Mouse (Mus musculus) lung, embryonic 15.5 days (tissue): ENCODE measurements around the gene Basp1. TPM values are rescaled to one million over a fixed set of nuclear protein-coding genes. Genes with fewer than 3 reads are reported as not detected.

Experiments used
- ATAC-seq: fragments of 200-750 bp; cut with Nextera tagmentation; 2 replicates; pipeline ENCODE4 v1.8.0; 2017; ENCODE audit warnings: moderate number of reproducible peaks, borderline replicate concordance; ENCODE audit not compliant: low FRiP score, low TSS enrichment; ENCODE audit errors: extremely low read depth
- H3K27ac ChIP-seq: fragments of 300-500 bp; sonication (generic); 2 replicates; pipeline ENCODE4 v1.5.1; 2015; ENCODE audit warnings: moderate library complexity, mild to moderate bottlenecking, inconsistent platforms
- H3K27me3 ChIP-seq: fragments of 300-500 bp; sonication (generic); 2 replicates; pipeline ENCODE4 v1.6.1; 2015; ENCODE audit warnings: inconsistent platforms
- H3K36me3 ChIP-seq: fragments of 300-500 bp; sonication (generic); 2 replicates; pipeline ENCODE4 v1.6.1; 2015; ENCODE audit warnings: inconsistent platforms
- H3K4me1 ChIP-seq: fragments of 300-500 bp; sonication (generic); 2 replicates; pipeline ENCODE4 v1.6.1; 2015; ENCODE audit warnings: inconsistent platforms
- H3K4me2 ChIP-seq: fragments of 300-500 bp; sonication (generic); 2 replicates; pipeline ENCODE4 v1.6.1; 2015; ENCODE audit warnings: inconsistent platforms, mild to moderate bottlenecking, moderate library complexity
- H3K4me3 ChIP-seq: fragments of 300-500 bp; sonication (generic); 2 replicates; pipeline ENCODE4 v1.5.1; 2015; ENCODE audit warnings: mild to moderate bottlenecking, inconsistent platforms
- H3K9ac ChIP-seq: fragments of 300-500 bp; sonication (generic); 2 replicates; pipeline ENCODE4 v1.6.1; 2015; ENCODE audit warnings: inconsistent platforms
- H3K9me3 ChIP-seq: fragments of 300-500 bp; sonication (generic); 2 replicates; pipeline ENCODE4 v1.6.1; 2016; ENCODE audit warnings: inconsistent platforms
- WGBS: fragments of 180-500 bp; shearing (Covaris S2); methylation state at CpG from one replicate; pipeline ENCODE4 v1.1.7; 2015; 5-methylcytosine and 5-hydroxymethylcytosine counted together
- polyA plus RNA-seq: library from polyadenylated mRNA; unstranded; fragments of >200 nt; fragmentation: Nextera tagmentation; extraction: Ambion mirVana; gene quantifications from 2 replicates; pipeline ENCODE4 v1.2.1, GENCODE M21; 2015

Gene Basp1
- polyA plus RNA-seq, 1 experiment from 2014 or later = 28.4 TPM

DNA sequence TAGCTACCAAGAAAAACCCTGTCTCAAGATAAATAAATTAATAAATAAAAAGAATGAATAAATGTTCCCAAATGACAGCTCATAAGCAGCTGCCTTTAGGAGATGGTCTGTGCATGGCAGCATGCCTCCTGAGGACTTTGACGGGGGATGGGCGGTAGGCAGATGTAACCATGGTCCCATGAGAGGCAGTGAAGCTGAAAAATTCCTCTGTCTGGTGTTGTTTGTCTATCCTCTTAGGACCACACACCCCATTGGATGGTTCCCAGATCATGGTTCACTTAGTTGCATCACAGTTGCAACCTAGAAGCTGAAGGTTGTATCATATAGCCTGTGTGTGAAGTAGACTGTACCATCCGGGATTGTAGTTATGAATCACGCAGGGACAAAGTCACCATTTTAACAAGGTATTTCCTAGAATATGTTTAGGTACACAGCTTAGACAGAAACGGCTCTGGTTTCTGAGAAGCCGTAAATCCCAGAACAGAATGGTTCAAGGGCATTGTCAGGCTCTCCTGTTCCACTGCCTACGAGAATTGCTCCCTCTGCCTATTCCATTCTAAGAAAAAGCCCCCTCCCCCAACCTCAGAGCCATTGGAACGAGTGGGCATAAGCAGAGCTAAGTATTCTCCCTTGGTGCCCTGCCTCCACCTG is 29.7 kb upstream of the Basp1 start:
- Histone ChIP-seq H3K27me3 (no peaks in the 10 kb centered on the region), H3K9ac (no peak overlapping the region), H3K36me3 (no peaks in the 10 kb centered on the region), H3K4me2 (no peak overlapping the region), H3K4me1 (peaks cover 17% of the 10 kb centered on the region), H3K27ac (no peak overlapping the region), H3K9me3 (no peaks in the 10 kb centered on the region), H3K4me3 (no peak overlapping the region)
- 81% methylated on average over 8 of the region's 8 CpGs for WGBS
- ATAC-seq = no peak

DNA sequence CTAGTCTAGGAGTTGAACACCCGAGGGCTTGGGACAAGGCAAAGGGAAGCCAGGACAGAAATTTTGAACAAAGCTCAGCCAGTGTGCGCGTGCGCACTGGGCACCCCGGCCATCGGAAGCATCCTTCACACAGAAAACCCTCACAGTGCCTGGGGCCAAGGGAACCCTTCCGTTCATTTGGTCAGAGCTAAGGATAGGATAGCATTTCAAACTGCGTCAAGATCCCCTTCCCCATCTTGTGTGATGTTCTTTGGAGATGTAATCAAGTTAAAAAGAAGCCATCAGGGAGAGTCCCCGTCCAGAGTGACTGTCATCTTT is 28.3 kb upstream of the Basp1 start:
- H3K27me3 ChIP-seq = no peaks in the 10 kb centered on the region
- WGBS = 85% methylated on average over 9 of the region's 9 CpGs
- H3K9me3 ChIP-seq = no peaks in the 10 kb centered on the region
- no peaks in the 10 kb centered on the region for H3K36me3 ChIP-seq
- ATAC-seq = no peak
- no peak overlapping the region for H3K4me2 ChIP-seq
- no peak overlapping the region for H3K4me3 ChIP-seq
- no peak overlapping the region for H3K9ac ChIP-seq
- no peak overlapping the region for H3K27ac ChIP-seq
- H3K4me1 ChIP-seq = peaks cover 17% of the 10 kb centered on the region

DNA sequence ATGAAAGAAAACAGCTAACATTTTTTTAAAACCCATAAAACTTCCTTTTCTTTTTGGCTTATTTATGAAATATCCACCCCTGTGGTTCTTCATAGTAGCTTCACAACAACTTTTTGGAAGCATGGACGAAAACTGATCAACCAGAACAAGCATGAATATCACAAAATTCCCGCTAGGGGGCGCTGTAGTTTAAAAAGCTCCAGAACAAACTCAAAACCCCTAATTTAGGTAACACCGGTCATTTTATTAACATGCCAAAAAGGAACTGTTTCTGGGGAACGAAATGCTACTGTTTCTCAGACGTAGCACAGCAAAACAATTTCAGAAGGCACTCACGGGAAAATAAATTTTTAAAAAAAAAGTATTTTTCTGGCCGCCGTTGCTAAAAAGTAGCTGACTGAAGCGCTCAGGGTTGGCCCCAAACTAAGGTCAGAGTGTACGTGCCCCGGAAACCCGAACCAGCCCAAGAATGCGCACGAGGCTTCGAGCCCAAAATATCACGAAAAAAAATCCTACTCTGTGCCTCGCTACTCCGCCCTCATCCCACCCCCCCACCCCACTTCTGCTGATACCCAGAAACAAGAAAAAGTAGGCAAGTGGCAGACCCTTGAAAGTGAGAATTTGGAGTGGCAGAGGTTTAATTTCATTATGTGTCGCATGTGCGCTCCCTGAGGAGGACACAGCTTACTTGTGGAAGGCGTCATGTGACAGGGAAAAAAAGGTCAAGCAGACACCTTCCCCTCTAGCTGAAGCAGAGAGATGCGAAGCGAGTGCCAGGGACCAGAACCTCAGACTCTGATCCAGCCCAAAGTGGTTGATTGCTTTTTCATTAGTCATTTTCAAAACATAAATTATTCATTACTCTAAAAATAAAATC is 27.7 kb upstream of the Basp1 start:
- Histone ChIP-seq H3K36me3 (no peaks in the 10 kb centered on the region), H3K9me3 (no peaks in the 10 kb centered on the region), H3K4me2 (peak overlapping the region; percentile 62), H3K27me3 (no peaks in the 10 kb centered on the region), H3K9ac (no peak overlapping the region), H3K4me3 (peak overlapping the region; percentile 26), H3K27ac (no peak overlapping the region), H3K4me1 (peaks cover 17% of the 10 kb centered on the region)
- ATAC-seq = no peak
- 11% methylated on average over 24 of the region's 24 CpGs for WGBS

DNA sequence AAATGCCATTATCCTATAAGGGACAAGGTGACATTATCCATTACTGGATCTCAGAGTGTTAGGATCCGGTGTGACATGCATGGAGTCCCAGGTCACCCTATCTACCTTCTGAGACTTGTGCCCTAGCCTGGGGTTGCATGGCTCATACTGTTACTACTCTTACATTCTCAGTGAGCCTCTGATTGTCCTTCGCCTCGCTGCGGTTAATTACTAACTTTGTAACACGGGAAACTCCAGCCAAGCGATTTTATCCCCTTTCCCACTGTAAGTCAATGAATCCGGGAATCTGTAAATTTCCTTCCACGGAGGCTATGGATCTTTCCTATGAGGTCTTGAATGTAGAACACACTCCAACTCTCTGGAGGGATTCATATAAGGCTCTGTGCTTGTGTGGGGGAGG is 26.8 kb upstream of the Basp1 start:
- Histone ChIP-seq H3K4me3 (no peak overlapping the region), H3K36me3 (no peaks in the 10 kb centered on the region), H3K27me3 (no peaks in the 10 kb centered on the region), H3K4me2 (no peak overlapping the region), H3K9ac (no peak overlapping the region), H3K4me1 (peaks cover 10% of the 10 kb centered on the region), H3K27ac (no peak overlapping the region), H3K9me3 (no peaks in the 10 kb centered on the region)
- no peak for ATAC-seq
- WGBS = 75% methylated on average over 8 of the region's 8 CpGs

DNA sequence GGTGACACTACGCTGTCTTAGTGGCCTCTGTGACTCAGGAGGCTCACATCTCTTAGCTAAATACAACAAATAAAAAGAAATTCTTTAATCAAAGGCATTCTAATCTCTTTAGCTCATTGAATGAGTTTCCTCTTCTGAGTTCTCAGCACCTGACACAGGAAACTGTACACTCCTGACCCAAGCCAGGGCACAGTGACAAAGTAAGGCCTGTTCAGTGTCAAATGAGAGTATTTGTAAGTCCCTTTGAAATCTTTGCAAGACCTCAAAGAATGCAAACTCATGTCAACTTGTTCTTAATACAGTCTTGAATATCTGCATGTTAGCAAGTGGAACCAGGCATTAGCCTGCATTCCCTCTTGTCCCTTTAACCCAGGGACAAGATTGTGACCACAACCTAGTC is 18.8 kb upstream of the Basp1 start:
- H3K4me2 ChIP-seq = no peak overlapping the region
- no peak overlapping the region for H3K4me3 ChIP-seq
- H3K9me3 ChIP-seq = no peaks in the 10 kb centered on the region
- no peak overlapping the region for H3K9ac ChIP-seq
- no peak overlapping the region for H3K27ac ChIP-seq
- no peaks in the 10 kb centered on the region for H3K36me3 ChIP-seq
- H3K4me1 ChIP-seq = no peaks in the 10 kb centered on the region
- WGBS = 58% methylated on average over 1 of the region's 1 CpGs
- ATAC-seq = no peak
- H3K27me3 ChIP-seq = no peaks in the 10 kb centered on the region

DNA sequence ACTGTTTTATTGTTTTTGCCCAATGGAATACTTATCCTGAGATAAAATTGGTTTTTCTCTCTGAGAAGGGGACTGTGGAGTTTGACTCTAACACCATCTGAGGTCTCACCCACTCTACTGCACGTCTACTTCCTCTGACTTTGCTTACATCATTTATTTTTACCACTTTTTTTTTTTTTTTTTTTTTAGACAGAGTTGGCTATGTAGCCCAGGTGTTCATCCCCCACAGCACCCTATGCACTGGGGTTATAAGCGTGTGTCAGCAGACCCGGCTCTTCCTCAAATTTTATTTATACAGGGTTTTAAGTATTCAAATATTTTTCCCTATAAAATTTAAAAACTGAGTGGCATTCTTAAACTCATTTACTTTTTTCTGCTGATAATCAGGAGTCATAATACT is 16.6 kb upstream of the Basp1 start:
- 76% methylated on average over 3 of the region's 3 CpGs for WGBS
- H3K4me1 ChIP-seq = no peaks in the 10 kb centered on the region
- ATAC-seq = no peak
- no peak overlapping the region for H3K4me2 ChIP-seq
- H3K36me3 ChIP-seq = no peaks in the 10 kb centered on the region
- H3K27me3 ChIP-seq = no peaks in the 10 kb centered on the region
- no peak overlapping the region for H3K4me3 ChIP-seq
- H3K27ac ChIP-seq = no peak overlapping the region
- H3K9me3 ChIP-seq = no peaks in the 10 kb centered on the region
- no peak overlapping the region for H3K9ac ChIP-seq

DNA sequence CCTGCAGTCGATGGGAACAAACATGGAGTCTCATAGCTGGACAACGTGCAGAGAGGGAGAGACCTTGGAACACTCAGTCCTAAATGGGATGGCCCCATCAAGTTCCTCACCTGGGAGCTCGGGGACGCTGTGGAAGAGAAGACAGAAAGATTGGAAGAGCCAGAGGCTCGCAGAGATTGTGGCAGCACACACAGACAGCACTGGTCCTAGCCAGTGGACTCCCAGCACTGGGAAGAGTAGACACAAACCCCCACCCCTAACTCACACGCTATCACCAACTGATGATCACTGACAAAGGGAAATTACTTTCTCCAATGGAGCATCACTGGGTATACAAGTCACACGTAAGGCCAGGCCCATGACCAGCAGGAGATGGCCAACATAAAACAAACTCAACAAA is 15.4 kb upstream of the Basp1 start:
- H3K27ac ChIP-seq = no peak overlapping the region
- no peaks in the 10 kb centered on the region for H3K36me3 ChIP-seq
- H3K4me1 ChIP-seq = no peaks in the 10 kb centered on the region
- no peak overlapping the region for H3K4me2 ChIP-seq
- H3K27me3 ChIP-seq = no peaks in the 10 kb centered on the region
- H3K4me3 ChIP-seq = no peak overlapping the region
- no peak overlapping the region for H3K9ac ChIP-seq
- 64% methylated on average over 7 of the region's 7 CpGs for WGBS
- no peak for ATAC-seq
- no peaks in the 10 kb centered on the region for H3K9me3 ChIP-seq

DNA sequence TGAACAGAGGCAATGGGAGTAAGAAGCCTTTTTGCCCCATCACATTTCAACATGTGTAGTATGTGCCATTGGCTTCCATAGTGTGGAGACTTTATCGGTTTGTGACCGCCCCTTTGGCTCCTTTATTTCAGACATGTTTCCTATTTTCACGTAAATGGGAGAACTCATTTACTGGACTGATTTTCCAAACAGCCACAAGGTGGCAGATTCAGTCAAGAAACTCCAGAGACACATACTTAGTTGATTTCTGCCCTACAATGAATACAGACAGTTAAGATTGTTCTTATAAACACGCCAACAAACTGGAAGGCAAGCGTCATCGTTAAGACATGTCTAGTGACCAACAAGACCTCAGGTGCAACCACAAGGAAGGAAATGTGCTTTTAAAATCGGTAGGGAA is 15.0 kb upstream of the Basp1 start:
- no peak overlapping the region for H3K4me2 ChIP-seq
- no peak overlapping the region for H3K4me3 ChIP-seq

DNA sequence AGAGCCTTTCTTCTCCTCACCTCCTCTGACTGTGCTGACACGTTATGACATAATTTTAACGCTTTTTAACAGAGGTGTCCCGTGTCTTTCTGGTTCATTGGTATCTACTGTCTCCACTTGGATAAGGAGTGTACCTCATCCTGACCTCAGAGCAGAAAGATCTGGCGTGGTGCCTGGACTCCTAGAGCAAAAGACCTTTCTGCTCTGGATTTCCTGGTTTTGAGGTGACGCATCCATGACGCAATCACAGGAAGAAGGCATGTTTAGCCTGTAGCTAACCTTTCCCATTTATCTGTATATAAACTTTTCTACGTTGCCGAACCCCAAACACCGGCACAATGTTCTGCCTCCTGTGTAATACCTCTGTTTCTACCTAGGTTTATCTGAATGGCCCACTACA is 6.7 kb upstream of the Basp1 start:
- peaks cover 10% of the 10 kb centered on the region for H3K4me1 ChIP-seq
- H3K4me3 ChIP-seq = no peak overlapping the region
- H3K27ac ChIP-seq = no peak overlapping the region
- no peak for ATAC-seq
- no peaks in the 10 kb centered on the region for H3K27me3 ChIP-seq
- H3K9ac ChIP-seq = no peak overlapping the region
- WGBS = 79% methylated on average over 9 of the region's 9 CpGs
- H3K36me3 ChIP-seq = no peaks in the 10 kb centered on the region
- no peaks in the 10 kb centered on the region for H3K9me3 ChIP-seq
- no peak overlapping the region for H3K4me2 ChIP-seq

More for the DNA sequence above, 15.0 kb upstream of the Basp1 start:
- Histone ChIP-seq H3K9ac (no peak overlapping the region), H3K36me3 (no peaks in the 10 kb centered on the region), H3K9me3 (no peaks in the 10 kb centered on the region), H3K27me3 (no peaks in the 10 kb centered on the region), H3K27ac (no peak overlapping the region), H3K4me1 (no peaks in the 10 kb centered on the region)
- 25% methylated on average over 7 of the region's 7 CpGs for WGBS
- ATAC-seq = no peak

DNA sequence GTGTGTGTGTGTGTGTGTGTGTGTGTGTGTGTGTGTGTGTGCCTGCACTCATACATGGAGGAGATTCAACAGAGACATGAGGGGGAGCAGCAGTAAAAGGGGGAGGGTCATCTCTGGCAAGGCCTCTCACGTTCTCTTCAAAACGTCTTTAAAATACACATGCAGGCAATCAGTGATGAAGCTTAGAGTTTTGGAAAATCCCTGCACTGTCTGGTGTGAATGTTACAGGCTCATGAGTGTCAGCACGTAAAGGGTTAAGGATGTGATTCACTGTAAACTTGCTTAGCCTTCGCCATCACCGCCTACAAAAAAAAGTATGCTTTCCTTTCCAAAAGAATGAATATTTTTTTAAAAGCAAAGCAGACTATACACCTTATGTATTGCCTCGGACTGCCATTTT is 2.8 kb upstream of the Basp1 start:
- H3K36me3 ChIP-seq = no peaks in the 10 kb centered on the region
- 48% methylated on average over 6 of the region's 6 CpGs for WGBS
- H3K4me1 ChIP-seq = peaks cover 18% of the 10 kb centered on the region
- no peak overlapping the region for H3K4me3 ChIP-seq
- H3K27ac ChIP-seq = no peak overlapping the region
- no peaks in the 10 kb centered on the region for H3K9me3 ChIP-seq
- no peaks in the 10 kb centered on the region for H3K27me3 ChIP-seq
- ATAC-seq = no peak
- no peak overlapping the region for H3K4me2 ChIP-seq
- H3K9ac ChIP-seq = no peak overlapping the region

DNA sequence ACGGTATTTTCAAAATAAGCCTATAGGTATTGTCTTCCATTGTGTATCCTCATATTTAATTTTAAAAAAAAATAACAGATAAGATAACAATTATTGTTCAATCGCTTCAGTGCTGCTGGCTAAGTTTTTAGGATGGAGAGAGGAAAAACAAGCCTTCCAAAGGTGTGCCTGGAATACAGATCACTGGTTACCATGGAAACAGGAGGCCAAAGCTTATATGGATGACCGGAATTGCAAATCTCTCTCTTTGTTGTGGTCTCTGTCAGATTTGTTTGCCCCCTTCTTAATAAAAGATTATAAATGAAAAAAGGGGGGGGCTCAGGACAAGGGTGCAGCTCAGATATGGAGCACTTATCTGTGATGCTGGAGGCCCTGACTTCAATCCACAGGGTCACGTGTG is 2.4 kb upstream of the Basp1 start:
- Histone ChIP-seq H3K36me3 (no peaks in the 10 kb centered on the region), H3K4me3 (no peak overlapping the region), H3K9ac (no peak overlapping the region), H3K4me1 (peaks cover 22% of the 10 kb centered on the region), H3K9me3 (no peaks in the 10 kb centered on the region), H3K27me3 (no peaks in the 10 kb centered on the region), H3K27ac (no peak overlapping the region), H3K4me2 (no peak overlapping the region)
- 58% methylated on average over 4 of the region's 4 CpGs for WGBS
- no peak for ATAC-seq

DNA sequence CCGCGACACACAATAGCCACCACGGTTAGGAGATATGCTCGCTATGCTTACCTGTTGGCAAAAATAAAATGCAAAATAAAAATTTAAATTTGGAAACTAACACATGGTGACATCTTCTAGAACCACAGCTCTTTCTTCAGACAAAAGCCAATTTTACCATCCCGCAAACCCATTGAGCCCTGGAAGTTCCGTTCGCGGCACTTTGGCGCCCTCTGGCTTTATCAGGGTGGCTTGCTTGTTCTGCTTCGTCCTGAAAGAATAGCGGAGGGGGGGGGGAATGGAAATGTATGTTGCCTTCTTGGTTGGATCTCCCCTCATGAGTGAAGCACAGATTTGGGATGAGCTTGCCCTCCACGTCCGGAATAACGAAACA is 1.2 kb upstream of the Basp1 start:
- H3K4me3 ChIP-seq = peak overlapping the region; percentile 84
- peaks cover 22% of the 10 kb centered on the region for H3K4me1 ChIP-seq
- no peaks in the 10 kb centered on the region for H3K9me3 ChIP-seq
- H3K9ac ChIP-seq = peak overlapping the region; percentile 82; the same call in 1 of the 2 replicates
- no peaks in the 10 kb centered on the region for H3K36me3 ChIP-seq
- peak overlapping the region; percentile 88 for H3K4me2 ChIP-seq
- peak overlapping the region; percentile 87; the same call in 1 of the 2 replicates for H3K27ac ChIP-seq
- H3K27me3 ChIP-seq = no peaks in the 10 kb centered on the region
- ATAC-seq = peak; percentile 43; the same call in 1 of the 2 replicates
- under 1% methylated on average over 14 of the region's 14 CpGs for WGBS
